Mouse (Mus musculus) limb, embryonic 10.5 days (tissue): ENCODE data around the gene Nek2. TPM values are rescaled to one million over a fixed set of nuclear protein-coding genes. Genes with fewer than 3 reads are reported as not detected.

Experiments
- DNase-seq: peaks from one replicate; pipeline ENCODE4 v3.0.0-alpha.2; 2017; ENCODE audit warnings: low spot score
- H3K27ac ChIP-seq: fragments of 300-500 bp; sonication (generic); 2 replicates; pipeline ENCODE4 v1.5.1; 2016; ENCODE audit warnings: mild to moderate bottlenecking
- H3K27me3 ChIP-seq: fragments of 300-500 bp; sonication (generic); 2 replicates; pipeline ENCODE4 v1.6.1; 2016; ENCODE audit warnings: low read depth, mild to moderate bottlenecking; ENCODE audit not compliant: poor library complexity, severe bottlenecking
- H3K36me3 ChIP-seq: fragments of 300-500 bp; sonication (generic); 2 replicates; pipeline ENCODE4 v1.6.1; 2016; ENCODE audit warnings: mild to moderate bottlenecking, moderate library complexity
- H3K4me1 ChIP-seq: fragments of 300-500 bp; sonication (generic); 2 replicates; pipeline ENCODE4 v1.6.1; 2016
- H3K4me3 ChIP-seq: fragments of 300-500 bp; sonication (generic); 2 replicates; pipeline ENCODE4 v1.5.1; 2016; ENCODE audit warnings: mild to moderate bottlenecking, moderate library complexity
- H3K9me3 ChIP-seq: fragments of 300-500 bp; sonication (generic); replicated peaks from 2 replicates; pipeline ENCODE4 v1.6.1; 2016; ENCODE audit warnings: mild to moderate bottlenecking
- WGBS: fragments of 180-500 bp; shearing (Covaris S2); methylation state at CpG from one replicate; pipeline ENCODE4 v1.1.7; 2016; 5-methylcytosine and 5-hydroxymethylcytosine counted together
- polyA plus RNA-seq: library from polyadenylated mRNA; unstranded; fragments of >200 nt; fragmentation: Nextera tagmentation; extraction: Ambion mirVana; gene quantifications from 2 replicates; pipeline ENCODE4 v1.2.1, GENCODE M21; 2016

The Nek2 gene
- polyA plus RNA-seq, 1 experiment from 2014 or later: 68.0 TPM

DNA sequence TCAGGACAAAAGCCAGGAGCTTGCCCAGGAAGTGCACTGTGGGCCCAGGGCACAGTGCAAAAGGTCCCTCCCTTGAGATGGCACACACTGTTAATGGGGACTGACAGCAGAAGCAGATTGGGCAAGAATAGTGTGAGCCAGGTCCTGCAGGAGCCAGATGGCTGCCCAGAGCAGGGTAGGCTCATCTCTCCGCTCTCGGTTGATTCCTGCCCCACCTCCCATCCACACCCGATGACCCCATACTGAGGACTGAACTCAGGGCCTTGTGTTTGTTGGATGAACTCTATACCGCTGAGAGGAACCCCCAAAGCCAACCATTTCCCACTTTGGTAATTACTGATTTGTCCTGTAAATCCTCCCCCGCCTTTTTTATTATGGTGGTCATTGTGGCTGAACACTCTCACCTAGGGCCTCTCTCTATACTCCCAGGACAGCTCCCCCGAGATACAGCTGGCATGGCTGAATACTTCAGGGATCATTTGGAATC, 3.1 kb upstream of the Nek2 start:
- 36% methylated on average over 6 of the region's 6 CpGs for WGBS
- H3K27me3 ChIP-seq: no peaks in the 10 kb centered on the region
- peaks cover 31% of the 10 kb centered on the region for H3K4me1 ChIP-seq
- no peaks in the 10 kb centered on the region for H3K9me3 ChIP-seq
- 0 out of 2 replicates have a peak overlapping the region, but pooled peaks have one; percentile 50 for H3K27ac ChIP-seq
- peaks cover 9% of the 10 kb centered on the region for H3K36me3 ChIP-seq
- no peak for DNase-seq
- H3K4me3 ChIP-seq: no peak overlapping the region

DNA sequence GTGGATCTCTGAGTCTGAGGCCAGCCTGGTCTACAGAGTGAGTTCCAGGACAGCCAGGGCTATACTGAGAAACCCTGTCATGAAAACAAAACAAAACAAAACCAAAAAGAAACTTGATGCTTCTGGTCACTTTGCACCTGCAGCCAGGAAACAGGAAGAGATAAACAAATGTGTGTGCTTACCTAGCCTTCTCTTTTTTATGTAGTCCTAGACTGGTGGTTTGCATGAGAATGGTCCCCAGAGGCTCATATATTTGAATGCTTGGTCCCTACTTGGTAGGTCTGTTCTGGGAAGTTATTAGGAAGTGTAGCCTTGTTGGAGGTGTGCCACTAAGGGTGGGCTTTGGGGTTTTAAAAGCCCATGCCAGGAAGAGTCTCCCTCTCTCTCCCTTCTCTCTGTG, 2.2 kb upstream of the Nek2 start:
- Histone ChIP-seq H3K4me3 (no peak overlapping the region), H3K27me3 (no peaks in the 10 kb centered on the region), H3K27ac (no peak overlapping the region), H3K9me3 (no peaks in the 10 kb centered on the region), H3K36me3 (peaks cover 17% of the 10 kb centered on the region), H3K4me1 (peaks cover 31% of the 10 kb centered on the region)
- DNase-seq: no peak

DNA sequence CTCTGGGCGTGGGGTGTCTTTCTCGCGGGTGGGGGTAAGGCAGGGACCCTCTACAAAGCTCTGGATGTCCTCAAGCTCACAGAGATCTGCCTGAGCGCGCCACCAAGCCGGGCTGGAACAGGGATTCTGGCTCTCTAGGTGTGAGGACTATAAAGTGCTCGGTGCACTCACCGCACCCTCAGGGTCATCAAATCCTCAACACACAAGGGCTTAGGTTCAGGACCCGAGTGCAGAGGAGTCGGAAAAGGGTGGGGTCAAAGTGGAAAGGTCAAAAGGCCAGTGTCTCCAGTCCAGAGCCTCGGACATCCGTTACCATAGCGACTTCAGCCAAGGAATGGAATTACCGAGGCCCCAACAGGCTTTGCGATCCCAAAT, 306 bp upstream of the Nek2 start:
- H3K27me3 ChIP-seq: no peaks in the 10 kb centered on the region
- DNase-seq: no peak
- H3K27ac ChIP-seq: peak overlapping the region; percentile 99
- H3K4me1 ChIP-seq: peaks cover 31% of the 10 kb centered on the region
- no peaks in the 10 kb centered on the region for H3K9me3 ChIP-seq
- H3K4me3 ChIP-seq: peak overlapping the region; percentile 96
- WGBS: 6% methylated on average over 15 of the region's 15 CpGs
- H3K36me3 ChIP-seq: peaks cover 37% of the 10 kb centered on the region

DNA sequence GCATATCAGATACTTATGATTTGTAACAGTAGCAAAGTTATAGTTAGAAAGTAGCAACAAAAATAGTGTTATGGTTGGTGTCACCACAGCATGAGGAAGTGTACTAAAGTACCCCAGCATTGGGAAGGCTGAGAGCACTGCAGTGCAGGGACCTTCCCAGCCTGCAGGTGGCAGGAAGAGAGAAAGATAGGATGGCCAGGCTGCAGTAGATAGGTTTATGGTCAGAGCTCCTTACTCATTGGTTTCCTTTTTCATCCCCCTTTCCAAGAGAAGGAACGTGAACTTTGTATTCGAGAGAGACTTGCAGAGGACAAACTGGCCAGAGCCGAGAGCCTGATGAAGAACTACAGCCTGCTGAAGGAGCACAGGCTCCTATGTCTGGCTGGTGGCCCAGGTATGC, 7.9 kb downstream of the Nek2 start:
- no peak overlapping the region for H3K27ac ChIP-seq
- H3K4me3 ChIP-seq: no peak overlapping the region
- H3K4me1 ChIP-seq: peaks cover 7% of the 10 kb centered on the region
- no peaks in the 10 kb centered on the region for H3K27me3 ChIP-seq
- no peak for DNase-seq
- WGBS: 90% methylated on average over 3 of the region's 3 CpGs
- peaks cover 100% of the 10 kb centered on the region for H3K36me3 ChIP-seq
- no peaks in the 10 kb centered on the region for H3K9me3 ChIP-seq

DNA sequence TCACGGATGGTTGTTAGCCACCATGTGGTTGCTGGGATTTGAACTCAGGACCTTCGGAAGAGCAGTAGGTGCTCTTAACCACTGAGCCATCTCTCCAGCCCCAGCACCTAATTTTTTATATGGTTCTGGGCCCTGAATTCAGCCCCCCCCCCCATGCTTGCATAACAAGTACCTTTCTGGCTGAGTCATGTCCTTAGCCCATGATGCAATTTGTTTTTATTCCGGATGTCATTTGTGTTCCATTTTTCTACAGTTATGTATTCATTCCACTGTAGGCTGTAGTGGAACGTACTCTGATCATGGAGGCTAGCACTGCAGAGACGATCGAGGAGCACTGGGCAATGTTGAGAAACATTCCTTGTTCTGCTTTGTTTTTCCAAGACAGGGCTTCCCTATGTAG, 12.2 kb downstream of the Nek2 start:
- DNase-seq: no peak
- Histone ChIP-seq H3K9me3 (no peaks in the 10 kb centered on the region), H3K4me3 (no peak overlapping the region), H3K4me1 (peaks cover 4% of the 10 kb centered on the region), H3K36me3 (peaks cover 60% of the 10 kb centered on the region), H3K27me3 (no peaks in the 10 kb centered on the region), H3K27ac (no peak overlapping the region)
- 95% methylated on average over 6 of the region's 6 CpGs for WGBS

DNA sequence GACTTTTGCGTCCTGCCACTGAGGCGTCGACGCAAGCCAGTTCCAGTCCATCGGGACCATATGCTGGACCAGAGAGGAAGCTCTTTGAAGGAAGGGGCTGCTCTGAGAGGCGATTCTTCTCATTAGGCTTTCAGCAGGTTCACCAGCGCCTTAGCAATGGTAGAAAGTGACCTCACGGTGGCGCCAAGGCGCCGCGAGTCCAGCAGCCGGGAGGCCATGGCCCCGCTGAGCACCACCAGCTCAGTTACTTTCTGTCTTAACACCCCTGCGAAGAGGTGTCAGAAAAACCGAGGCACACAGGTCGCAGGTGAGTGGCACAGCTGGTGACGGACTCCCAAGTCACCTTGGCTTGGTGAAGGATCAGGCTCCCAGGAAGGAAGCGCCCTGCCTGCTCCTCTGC, 13.6 kb downstream of the Nek2 start:
- peaks cover 45% of the 10 kb centered on the region for H3K36me3 ChIP-seq
- no peak overlapping the region for H3K4me3 ChIP-seq
- no peaks in the 10 kb centered on the region for H3K27me3 ChIP-seq
- H3K27ac ChIP-seq: no peak overlapping the region
- DNase-seq: peak; percentile 83
- peaks cover 13% of the 10 kb centered on the region for H3K4me1 ChIP-seq
- no peaks in the 10 kb centered on the region for H3K9me3 ChIP-seq
- WGBS: 10% methylated on average over 19 of the region's 19 CpGs

DNA sequence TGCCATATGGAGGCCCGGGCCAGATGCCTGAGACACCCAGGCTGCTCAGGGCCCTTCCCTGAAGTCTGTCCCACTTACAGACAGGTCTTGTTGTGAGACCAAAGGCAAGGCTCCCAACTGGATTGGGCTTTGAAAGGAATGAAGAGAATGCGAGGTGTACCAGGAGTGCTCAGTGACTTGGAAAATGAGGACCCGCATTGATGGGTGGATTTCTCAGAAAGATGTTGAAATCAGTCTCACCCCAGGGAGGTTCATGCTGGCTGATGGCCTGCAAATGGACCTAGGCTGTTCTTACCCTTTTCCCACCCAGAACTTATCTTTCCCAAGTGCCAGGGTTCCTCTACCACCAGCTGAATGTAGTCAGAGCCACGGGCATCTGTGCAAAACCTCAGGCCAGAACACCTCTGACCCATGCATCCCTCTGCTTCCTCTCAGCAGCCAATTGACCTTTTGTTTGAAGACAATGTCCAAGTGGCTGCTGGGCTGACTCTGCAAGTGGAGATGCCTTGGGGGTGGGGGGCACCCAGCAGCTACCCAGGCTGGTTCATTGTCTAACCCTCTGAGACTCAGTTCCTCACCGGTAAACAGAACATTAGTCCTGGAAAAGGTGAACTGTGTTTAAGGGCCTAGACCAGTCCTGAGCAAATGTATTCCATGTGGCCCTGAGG, 15.2 kb downstream of the Nek2 start:
- no peak overlapping the region for H3K27ac ChIP-seq
- no peak for DNase-seq
- H3K4me1 ChIP-seq: peaks cover 13% of the 10 kb centered on the region
- 89% methylated on average over 5 of the region's 5 CpGs for WGBS
- no peaks in the 10 kb centered on the region for H3K9me3 ChIP-seq
- no peak overlapping the region for H3K4me3 ChIP-seq
- peaks cover 29% of the 10 kb centered on the region for H3K36me3 ChIP-seq
- no peaks in the 10 kb centered on the region for H3K27me3 ChIP-seq

DNA sequence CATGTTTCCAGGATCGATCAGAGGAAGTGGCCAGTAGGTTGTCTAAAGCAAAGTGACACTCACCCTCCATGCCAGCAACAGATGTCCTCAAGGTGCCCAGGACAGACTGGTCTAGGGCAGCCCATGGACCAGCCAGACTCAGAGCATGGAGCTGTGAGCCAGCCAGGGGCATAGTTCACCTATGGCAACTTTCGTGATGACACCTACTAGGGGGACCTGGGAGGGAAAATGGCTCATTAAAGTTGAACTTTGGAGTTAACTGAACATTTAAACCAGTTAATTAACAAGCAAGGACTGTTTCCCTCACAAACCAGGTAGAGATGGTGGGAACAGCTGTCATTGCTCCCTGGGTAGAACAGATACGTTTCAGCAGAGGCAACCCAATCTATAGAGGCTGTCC, 16.4 kb downstream of the Nek2 start:
- H3K36me3 ChIP-seq: peaks cover 17% of the 10 kb centered on the region
- H3K27me3 ChIP-seq: no peaks in the 10 kb centered on the region
- H3K4me1 ChIP-seq: peaks cover 13% of the 10 kb centered on the region
- H3K27ac ChIP-seq: no peak overlapping the region
- WGBS: 88% methylated on average over 3 of the region's 3 CpGs
- H3K4me3 ChIP-seq: no peak overlapping the region
- DNase-seq: no peak
- no peaks in the 10 kb centered on the region for H3K9me3 ChIP-seq

DNA sequence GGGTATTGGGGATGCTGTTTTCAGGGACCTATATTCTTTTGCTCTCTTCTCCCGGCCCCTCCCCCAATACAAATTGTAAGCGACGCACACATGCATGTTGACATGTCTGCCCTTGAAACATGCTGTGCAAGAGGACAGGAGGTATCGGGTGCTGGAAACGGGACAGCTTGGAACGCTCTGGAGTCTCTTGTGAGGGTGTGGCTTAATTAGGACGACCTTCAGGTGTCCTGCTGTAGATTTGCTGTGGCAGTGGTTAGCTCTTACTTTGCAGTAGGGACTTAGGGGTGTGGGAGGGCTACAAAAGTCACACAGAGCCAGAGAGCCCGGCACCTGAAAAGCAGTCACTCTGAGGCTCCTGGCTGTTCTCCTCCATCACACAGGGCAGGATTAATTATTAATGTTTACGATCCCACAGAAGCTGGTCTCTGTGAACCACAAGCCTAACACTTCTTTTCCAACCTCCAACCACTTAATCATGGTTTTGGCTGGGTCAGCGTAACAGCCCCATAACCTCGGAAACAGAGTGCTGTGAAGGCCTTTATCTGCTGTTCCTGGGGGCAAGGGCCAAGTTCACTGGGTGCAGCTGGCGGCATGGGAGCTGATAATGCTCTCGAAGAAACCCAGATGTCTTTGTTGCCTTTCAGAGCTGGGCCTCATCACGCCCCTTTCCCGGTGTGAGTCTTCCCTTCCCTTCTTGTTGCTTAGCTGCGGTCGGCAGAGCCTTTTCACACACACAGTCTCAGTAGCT, 17.9 kb downstream of the Nek2 start:
- peaks cover 13% of the 10 kb centered on the region for H3K4me1 ChIP-seq
- WGBS: 63% methylated on average over 17 of the region's 17 CpGs
- H3K36me3 ChIP-seq: peaks cover 2% of the 10 kb centered on the region
- H3K9me3 ChIP-seq: no peaks in the 10 kb centered on the region
- peak overlapping the region; percentile 12; the same call in 1 of the 2 replicates for H3K27ac ChIP-seq
- no peaks in the 10 kb centered on the region for H3K27me3 ChIP-seq
- no peak overlapping the region for H3K4me3 ChIP-seq
- no peak for DNase-seq

DNA sequence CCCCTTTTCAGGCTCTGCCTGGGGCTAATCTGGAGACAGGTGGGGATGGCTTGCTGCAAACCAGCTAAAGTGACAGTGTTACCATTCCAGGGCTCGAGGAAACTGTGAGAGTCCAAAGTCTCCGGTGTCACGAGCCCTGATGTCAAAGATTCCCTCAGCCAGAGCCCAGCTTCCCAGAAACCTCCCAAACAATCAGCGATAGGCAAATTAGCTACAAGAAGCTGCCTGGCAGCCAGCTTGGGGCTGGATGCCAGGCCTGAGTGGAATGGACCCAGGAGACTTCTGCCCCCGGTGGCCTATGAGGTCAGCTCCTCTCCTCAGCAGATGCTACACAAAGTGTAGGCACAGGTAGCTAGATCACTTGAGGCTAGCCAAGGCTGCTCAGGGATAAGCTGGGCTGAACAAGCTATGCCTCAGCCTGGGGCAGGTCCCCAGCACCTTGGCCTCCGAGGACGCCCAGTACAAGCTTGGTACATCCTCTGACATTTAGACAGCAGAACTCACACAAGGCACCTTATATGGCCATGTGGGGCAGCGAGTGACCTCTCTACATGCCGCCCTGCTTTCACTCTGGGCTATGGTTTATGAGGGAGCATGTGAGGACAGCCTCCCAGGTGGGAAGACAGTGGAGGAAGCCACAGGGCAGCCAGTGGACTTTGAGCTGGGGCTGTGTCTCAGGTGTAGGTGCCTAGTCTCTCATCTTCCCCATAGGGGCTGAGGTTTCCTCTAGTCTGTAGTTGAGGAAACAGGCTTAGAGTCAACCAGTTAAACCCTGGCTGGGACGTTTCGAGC, 19.7 kb downstream of the Nek2 start:
- 85% methylated on average over 11 of the region's 11 CpGs for WGBS

DNA sequence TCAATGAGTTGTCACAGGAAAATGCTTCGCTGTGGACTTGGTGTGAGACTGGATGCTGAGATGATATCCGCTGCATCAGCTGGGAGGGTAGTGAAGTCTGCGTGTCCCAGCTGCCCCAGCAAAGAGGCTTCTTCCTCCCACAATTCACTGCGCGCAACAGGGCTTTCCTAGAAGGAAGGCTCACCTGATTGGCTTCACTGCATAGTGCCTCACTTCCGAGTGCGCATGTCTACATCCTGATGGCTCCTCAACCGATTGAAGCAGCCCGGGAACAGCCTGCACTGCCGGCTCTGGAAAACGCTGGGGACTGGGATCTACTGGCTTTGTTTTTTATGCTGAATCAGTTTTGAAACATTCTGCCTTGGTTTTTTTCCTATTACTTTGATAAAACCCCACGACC, 21.0 kb downstream of the Nek2 start:
- no peaks in the 10 kb centered on the region for H3K36me3 ChIP-seq
- no peak for DNase-seq
- 90% methylated on average over 12 of the region's 12 CpGs for WGBS
- H3K4me3 ChIP-seq: no peak overlapping the region
- H3K27ac ChIP-seq: no peak overlapping the region
- H3K9me3 ChIP-seq: no peaks in the 10 kb centered on the region
- H3K27me3 ChIP-seq: no peaks in the 10 kb centered on the region
- H3K4me1 ChIP-seq: peaks cover 9% of the 10 kb centered on the region

More for the DNA sequence above, 19.7 kb downstream of the Nek2 start:
- no peak for DNase-seq
- Histone ChIP-seq H3K27ac (no peak overlapping the region), H3K9me3 (no peaks in the 10 kb centered on the region), H3K27me3 (no peaks in the 10 kb centered on the region), H3K4me1 (peaks cover 9% of the 10 kb centered on the region), H3K4me3 (no peak overlapping the region), H3K36me3 (no peaks in the 10 kb centered on the region)

DNA sequence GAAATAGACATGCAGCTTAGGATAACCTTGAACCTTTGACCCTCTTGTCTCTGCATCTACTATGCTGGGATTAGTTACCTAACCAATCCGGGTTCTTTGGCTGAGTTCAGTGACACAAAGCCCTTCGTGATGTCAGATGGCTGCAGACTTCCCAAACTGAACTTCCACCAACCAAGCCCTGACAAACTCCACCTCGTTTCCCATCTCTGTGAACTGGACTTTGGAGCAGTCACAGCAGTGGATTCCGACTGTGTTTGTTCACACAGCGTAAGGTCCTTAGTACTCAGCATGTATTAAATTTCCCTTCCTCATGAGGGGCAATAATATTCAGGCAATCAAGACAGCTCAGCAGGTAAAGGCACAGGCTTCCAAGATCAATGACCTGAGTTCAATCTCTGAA, 25.4 kb downstream of the Nek2 start:
- no peaks in the 10 kb centered on the region for H3K36me3 ChIP-seq
- WGBS: 86% methylated on average over 5 of the region's 5 CpGs
- no peaks in the 10 kb centered on the region for H3K4me1 ChIP-seq
- H3K27ac ChIP-seq: no peak overlapping the region
- no peak overlapping the region for H3K4me3 ChIP-seq
- H3K27me3 ChIP-seq: no peaks in the 10 kb centered on the region
- no peaks in the 10 kb centered on the region for H3K9me3 ChIP-seq
- DNase-seq: no peak

DNA sequence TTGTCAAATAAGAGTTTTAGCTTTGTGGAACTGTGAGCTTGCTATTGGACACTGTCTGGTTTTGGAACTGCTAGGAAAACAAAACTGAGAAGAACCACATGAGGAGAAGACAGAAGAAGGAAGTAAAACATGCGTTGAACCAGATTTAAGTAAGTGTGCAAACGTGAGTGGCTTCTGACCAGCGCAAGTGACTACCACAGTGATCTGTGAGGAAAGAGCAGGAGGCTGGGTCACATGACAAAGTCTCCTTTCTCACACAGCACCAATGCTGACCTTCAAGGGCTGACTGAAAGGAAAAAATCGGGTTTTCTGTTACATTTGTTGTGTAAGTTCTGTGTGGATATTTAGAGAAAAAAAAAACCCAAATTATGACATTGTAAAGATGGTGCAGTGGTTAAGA, 28.3 kb downstream of the Nek2 start:
- no peaks in the 10 kb centered on the region for H3K27me3 ChIP-seq
- no peak overlapping the region for H3K4me3 ChIP-seq
- no peaks in the 10 kb centered on the region for H3K36me3 ChIP-seq
- H3K4me1 ChIP-seq: no peaks in the 10 kb centered on the region
- H3K9me3 ChIP-seq: no peaks in the 10 kb centered on the region
- no peak overlapping the region for H3K27ac ChIP-seq
- WGBS: 78% methylated on average over 4 of the region's 4 CpGs
- DNase-seq: no peak
